Mouse (Mus musculus): Measurements from ENCODE around the gene Gorasp1.

Gorasp1 gene

DNA sequence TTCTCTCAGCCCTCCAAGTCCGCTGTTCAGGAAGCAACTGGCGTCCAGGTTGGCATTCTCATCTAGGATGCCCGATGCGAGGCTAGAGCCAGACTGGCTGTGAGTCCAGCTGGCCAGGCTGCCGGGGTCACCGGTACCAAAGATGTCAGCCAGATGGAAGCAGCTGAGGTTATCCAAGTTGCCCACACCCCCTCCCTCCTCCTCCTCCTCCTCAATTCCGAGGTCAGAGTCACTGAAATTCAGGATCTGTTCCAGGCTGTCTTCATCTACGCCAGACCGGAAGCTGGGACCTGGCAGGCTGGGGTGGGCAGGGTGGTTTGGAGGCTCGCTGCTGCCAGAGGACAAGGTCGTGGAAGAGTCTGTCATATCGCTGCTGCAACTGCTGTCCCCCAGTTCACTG is 35.2 kb upstream of the Gorasp1 start:
- WGBS = 63% methylated on average over 12 of the region's 12 CpGs

GRCm38 (mm10) chr9:119972166-119972565 is 34.8 kb upstream of the Gorasp1 start:
- WGBS = 73% methylated on average over 10 of the region's 10 CpGs

DNA sequence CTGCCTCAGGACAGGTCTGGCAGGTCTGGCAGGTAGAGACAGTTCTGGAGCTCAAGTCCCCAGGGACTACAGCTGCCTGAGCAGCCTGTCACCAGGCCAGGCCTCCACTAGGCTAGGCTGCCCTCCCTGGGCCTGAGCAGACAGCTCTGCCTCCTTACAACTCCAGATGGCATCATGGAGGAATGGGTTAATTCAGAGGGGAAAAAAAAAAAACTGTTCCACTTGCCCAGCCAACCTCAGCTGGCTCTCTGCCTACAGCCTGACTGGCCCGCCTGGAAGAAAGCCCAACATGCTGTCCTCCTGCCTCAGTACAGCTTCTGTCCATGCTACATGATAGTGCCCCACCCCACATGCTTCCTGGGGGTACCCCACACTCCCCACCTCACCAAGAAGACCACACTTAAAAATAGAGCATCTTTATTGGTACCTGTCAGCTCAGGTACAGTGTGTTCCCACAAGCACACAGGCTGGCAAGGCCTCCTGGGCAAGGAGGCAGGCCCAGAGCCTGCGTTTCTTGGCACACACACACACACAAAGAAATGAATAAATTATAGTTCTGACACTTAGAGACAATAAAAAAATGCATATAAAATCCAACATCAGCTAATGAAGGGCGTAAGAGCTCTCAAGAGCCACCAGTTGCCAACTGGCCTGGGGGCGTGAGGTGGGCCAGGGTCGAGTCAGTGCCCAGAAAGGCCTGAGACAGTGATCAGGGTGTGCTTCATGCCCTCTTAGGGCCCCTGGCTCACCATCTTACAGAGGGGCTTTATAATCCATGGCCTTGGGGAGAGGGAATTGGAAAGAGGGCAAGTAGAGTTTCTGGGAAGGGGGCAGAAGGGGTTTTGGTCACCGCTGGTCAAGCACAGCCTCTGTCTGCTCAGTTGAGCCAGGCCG is 33.6 kb upstream of the Gorasp1 start:
- 51% methylated on average over 7 of the region's 7 CpGs for WGBS

GRCm38 (mm10) chr9:119970221-119970620 is 32.9 kb upstream of the Gorasp1 start:
- WGBS = 54% methylated on average over 6 of the region's 6 CpGs

GRCm38 (mm10) chr9:119969811-119970210 is 32.4 kb upstream of the Gorasp1 start:
- 91% methylated on average over 7 of the region's 7 CpGs for WGBS

DNA sequence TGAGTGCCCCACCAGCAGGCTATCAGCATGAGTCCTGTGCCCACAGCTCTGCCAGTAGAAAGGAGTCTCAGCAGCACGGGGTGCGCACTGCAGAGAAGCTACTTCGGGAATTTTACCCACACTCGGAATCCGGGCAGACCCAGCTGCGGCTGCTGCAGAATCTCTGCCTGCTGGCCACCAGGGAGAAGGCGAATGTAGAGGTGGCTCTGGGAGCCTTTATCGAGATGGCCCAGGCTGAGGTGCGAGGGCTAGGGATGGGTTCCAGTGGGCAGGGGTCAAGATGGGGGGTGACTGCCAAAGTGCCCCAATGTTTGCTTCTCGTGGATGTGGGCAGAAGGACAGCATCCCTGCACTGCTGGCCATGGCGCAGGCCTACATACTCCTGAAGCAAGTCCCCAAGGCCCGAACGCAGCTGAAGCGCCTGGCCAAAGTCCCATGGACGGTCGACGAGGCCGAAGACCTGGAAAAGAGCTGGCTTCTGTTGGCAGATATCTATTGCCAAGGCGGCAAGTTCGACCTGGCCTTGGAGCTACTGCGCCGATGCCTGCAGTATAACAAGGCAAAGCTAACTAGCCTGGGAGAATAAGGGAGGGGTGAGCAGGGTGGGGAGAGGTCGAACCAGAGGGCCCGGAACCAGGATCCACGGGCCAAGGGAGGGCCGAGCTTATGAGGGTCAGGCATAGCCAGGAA is 29.0 kb upstream of the Gorasp1 start:
- 89% methylated on average over 26 of the region's 26 CpGs for WGBS

DNA sequence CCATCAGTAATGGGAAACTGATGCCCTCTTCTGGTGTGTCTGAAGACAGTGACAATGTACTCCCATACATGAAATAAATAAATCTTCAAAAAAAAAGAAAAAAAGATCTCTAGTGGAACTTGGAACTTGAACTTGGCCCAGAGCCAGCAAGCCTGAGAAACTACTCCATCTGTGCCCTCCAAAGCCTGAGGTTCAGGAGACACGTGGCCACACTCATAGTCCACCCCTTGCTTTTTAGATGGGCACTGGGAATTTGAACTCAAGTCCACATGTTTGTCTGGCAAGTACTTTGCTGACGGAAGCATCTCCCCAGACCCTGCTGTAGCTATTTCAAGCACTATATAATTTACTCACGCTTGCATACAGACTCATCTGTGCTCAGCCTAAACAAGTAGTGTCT is 27.8 kb upstream of the Gorasp1 start:
- 60% methylated on average over 3 of the region's 3 CpGs for WGBS

- 85% methylated on average over 3 of the region's 3 CpGs for WGBS
Measured at GRCm38 (mm10) chr9:119964206-119964605, 26.8 kb upstream of the Gorasp1 start.

DNA sequence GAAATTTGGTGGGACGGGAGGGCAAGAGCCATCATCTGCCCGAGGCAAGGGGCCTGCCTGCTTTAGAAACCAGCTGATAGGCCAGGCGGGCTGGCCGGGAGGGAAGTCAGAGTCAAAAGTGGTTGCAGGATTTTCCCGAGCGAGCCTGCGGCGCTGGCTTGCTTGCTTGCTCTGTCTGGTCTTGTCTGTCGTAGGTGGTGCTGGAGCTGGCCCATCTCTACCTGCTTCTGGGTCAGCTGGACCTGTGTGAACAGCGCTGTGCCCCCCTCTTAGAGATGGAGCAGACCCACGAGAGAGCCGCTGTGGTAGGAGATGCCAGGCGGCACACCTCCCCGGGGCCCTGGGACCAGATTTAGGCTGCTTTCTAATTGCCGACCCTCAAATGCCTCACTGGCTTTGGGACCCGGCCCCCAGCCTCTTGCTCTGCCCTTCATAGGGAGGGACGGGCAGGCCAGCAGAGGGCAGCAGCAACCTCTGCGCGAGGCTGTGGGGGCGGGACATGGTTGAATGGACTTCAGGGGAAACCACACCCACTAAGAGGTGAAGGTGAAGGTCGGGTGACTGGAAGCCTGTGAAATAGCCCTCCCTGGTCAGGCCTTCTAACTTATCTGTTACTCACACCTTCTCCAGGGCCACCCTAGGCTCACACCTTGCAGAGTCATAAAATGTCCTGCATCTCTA is 25.8 kb upstream of the Gorasp1 start:
- WGBS = 45% methylated on average over 21 of the region's 21 CpGs

GRCm38 (mm10) chr9:119962216-119962615 is 24.9 kb upstream of the Gorasp1 start:
- WGBS = 59% methylated on average over 4 of the region's 4 CpGs

DNA sequence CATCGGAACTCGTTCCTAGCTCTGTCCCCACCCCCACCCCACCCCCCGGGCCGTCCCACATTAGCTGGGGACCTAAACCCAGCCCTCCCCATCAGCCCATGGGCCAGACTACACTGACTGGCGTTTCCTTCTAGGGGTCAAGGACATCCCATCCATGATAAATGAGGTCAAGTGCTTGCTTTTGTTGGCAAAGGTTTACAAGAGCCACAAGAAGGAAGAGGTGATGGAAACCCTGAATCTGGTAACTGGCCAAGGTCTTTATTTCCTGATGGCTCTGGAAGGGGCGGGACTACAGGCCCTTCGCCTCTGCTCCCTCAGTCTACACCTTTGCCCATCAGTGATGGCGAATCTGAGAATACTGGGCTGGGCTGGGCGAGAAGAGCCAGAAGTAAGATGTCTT is 21.5 kb upstream of the Gorasp1 start:
- WGBS = 86% methylated on average over 9 of the region's 9 CpGs

DNA sequence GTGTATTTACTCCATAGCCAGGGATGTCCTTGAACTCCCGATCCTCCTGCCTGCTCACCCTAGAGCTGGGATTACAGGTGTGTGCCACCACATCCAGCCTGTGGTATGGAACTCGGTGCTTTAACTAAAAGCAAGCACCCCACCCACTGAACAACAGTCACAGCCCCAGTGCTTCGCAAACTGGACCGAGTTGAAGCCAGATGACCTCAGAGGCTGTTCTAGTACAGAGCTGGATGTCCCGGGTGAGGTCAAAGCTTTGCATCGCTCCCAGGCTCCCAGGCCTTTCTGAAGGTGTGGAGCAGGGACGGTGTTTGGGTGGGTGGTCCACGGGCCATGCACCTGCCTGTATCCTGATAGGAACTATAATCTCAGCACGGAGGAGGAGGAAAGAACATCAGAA is 14.0 kb upstream of the Gorasp1 start:
- 91% methylated on average over 9 of the region's 9 CpGs for WGBS

GRCm38 (mm10) chr9:119950434-119950833 is 13.1 kb upstream of the Gorasp1 start:
- WGBS = 60% methylated on average over 6 of the region's 6 CpGs

- WGBS = 71% methylated on average over 3 of the region's 3 CpGs
Measured at GRCm38 (mm10) chr9:119948804-119949203, 11.4 kb upstream of the Gorasp1 start.

GRCm38 (mm10) chr9:119945173-119945900 is 8.0 kb upstream of the Gorasp1 start:
- 78% methylated on average over 12 of the region's 12 CpGs for WGBS

DNA sequence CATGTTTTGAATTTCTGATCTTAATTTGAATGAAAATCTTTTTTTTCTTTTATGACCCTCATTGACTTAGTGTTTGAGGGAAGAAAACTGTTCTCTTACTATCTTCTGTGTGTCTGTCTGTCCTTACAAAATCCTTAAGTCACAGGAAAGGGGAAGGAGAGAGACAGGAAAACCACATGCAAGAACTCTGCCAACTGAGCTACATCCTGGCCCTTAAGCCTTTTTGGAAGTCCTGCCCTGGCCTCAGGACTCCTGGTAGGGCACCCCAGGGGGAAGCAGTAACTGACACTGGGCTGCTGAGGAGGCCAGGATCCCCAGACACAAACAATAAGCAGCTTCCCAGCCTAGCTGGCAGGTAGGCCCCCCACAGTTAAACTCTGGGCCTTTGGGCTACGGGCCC is 6.0 kb upstream of the Gorasp1 start:
- WGBS = 78% methylated on average over 1 of the region's 1 CpGs

- 81% methylated on average over 14 of the region's 14 CpGs for WGBS
Measured at GRCm38 (mm10) chr9:119941861-119942260, 4.5 kb upstream of the Gorasp1 start.

GRCm38 (mm10) chr9:119941407-119941806 is 4.0 kb upstream of the Gorasp1 start:
- 68% methylated on average over 5 of the region's 5 CpGs for WGBS

- whole genome bisulfite sequencing = 77% methylated on average over 10 of the region's 10 CpGs
Measured at GRCm38 (mm10) chr9:119939646-119940045, 2.3 kb upstream of the Gorasp1 start.

GRCm38 (mm10) chr9:119938496-119938895 is 1.1 kb upstream of the Gorasp1 start:
- WGBS = 80% methylated on average over 4 of the region's 4 CpGs

GRCm38 (mm10) chr9:119933675-119934074 is 3.7 kb downstream of the Gorasp1 start:
- WGBS = 94% methylated on average over 6 of the region's 6 CpGs

DNA sequence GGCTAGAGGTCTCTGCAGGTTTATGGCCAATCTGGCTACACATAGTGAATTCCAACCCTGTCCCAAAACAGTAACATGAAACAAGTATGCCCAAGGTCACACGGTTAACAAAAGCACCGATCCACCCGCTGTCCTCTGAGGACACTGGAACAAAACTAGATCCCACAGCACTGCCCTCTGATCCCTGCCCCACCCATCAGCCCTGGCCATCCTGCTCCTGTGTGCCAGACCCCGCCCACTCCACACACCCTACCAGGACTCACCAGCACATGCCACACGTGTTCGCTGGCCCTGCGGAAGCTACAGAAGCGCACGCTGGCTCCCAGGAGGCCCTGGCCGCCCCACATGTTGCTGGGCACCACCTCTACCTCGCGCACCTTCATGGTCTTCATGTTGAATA is 5.0 kb downstream of the Gorasp1 start:
- 89% methylated on average over 12 of the region's 12 CpGs for WGBS
